Mouse (Mus musculus): ENCODE data around the gene Bpifb1. TPM values are rescaled to one million over a fixed set of nuclear protein-coding genes. Genes with fewer than 3 reads are reported as not detected.

The Bpifb1 gene
- polyA plus RNA-seq (2012; rRNA removed; ENCODE audit: low replicate concordance), result 0.13 and 0.28 TPM in 2 replicates

GRCm38 (mm10) chr2:154190546-154191258 lies at the start of gene Bpifb1:
Bpifb1 (plus strand) TSS chr2:154190818.

GRCm38 (mm10) chr2:154142580-154142979 lies 48.0 kb upstream of the Bpifb1 start, which contains the start of gene Bpifa1:
Bpifa1 (plus strand) TSS chr2:154142880.

GRCm38 (mm10) chr2:154162307-154162706 lies 28.3 kb upstream of the Bpifb1 start, which contains the start of gene Bpifa5:
Bpifa5 (plus strand) TSS chr2:154162607.

GRCm38 (mm10) chr2:154223265-154223916 lies 32.8 kb downstream of the Bpifb1 start, which contains the start of gene Bpifb5:
Bpifb5 (plus strand) TSS chr2:154223742.

GRCm38 (mm10) chr2:154257554-154257953 lies 66.9 kb downstream of the Bpifb1 start, which contains the start of gene Bpifb9a:
Bpifb9a (plus strand) TSS chr2:154257854.

Other genes starting within 250 kb of the Bpifb1 start
- not detected in 2 replicates for gene Bpifa6, start 215.9 kb upstream of the Bpifb1 start, polyA plus RNA-seq (2012; rRNA removed; ENCODE audit: low replicate concordance)
- gene Bpifa2, start 182.6 kb upstream of the Bpifb1 start, polyA plus RNA-seq (2012; rRNA removed; ENCODE audit: low replicate concordance), result not detected in 2 replicates
- not detected in 2 replicates for gene Bpifa3, start 60.5 kb upstream of the Bpifb1 start, polyA plus RNA-seq (2012; rRNA removed; ENCODE audit: low replicate concordance)
- gene Bpifa1, start 47.9 kb upstream of the Bpifb1 start, polyA plus RNA-seq (2012; rRNA removed; ENCODE audit: low replicate concordance), result not detected in 2 replicates
- not detected in 2 replicates for gene Bpifa5, start 28.2 kb upstream of the Bpifb1 start, polyA plus RNA-seq (2012; rRNA removed; ENCODE audit: low replicate concordance)
- gene Bpifb5, start 32.9 kb downstream of the Bpifb1 start, polyA plus RNA-seq (2012; rRNA removed; ENCODE audit: low replicate concordance), result 0.09 TPM in 1 of 2 replicates, not detected in the other
- gene Bpifb9a, start 67.0 kb downstream of the Bpifb1 start, polyA plus RNA-seq (2012; rRNA removed; ENCODE audit: low replicate concordance), result not detected in 2 replicates
- not detected in 2 replicates for gene Bpifb9b, start 116.4 kb downstream of the Bpifb1 start, polyA plus RNA-seq (2012; rRNA removed; ENCODE audit: low replicate concordance)
- 3.9 and 4.2 TPM in 2 replicates for gene Cdk5rap1, start 182.2 kb downstream of the Bpifb1 start, polyA plus RNA-seq (2012; rRNA removed; ENCODE audit: low replicate concordance)
- gene Snta1, start 217.3 kb downstream of the Bpifb1 start, polyA plus RNA-seq (2012; rRNA removed; ENCODE audit: low replicate concordance), result 16.9 and 38.8 TPM in 2 replicates
- gene Cbfa2t2, start 245.7 kb downstream of the Bpifb1 start, polyA plus RNA-seq (2012; rRNA removed; ENCODE audit: low replicate concordance), result 3.5 and 3.9 TPM in 2 replicates

All from duodenum, adult 2 months (tissue).